In the genomic region with DNA sequence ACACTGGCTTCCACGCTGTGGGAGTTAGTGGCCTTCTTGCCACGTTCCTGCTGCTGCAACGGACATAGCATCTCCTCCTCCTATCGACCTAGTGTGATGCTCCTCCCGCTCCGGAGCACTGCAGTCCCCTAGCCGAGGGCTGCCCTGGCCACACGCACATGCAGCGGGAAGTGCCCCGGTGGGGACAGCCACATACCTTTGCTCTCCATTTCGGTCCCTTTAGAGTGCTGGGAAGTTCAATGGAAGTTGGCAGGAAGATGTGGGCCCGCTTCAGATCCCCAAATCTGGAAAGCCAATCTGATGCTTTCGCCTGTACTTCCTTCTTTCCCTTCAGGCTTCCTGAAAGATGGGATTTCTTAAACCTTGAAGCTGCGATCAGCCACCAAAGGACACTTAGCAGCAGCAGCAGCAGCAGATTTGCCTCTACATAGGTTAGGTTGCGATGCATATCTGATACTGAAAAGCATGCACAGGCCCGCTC, we compare ENCODE assay signal across 9 mouse cellular contexts. TPM values are rescaled to one million over a fixed set of nuclear protein-coding genes. Genes with fewer than 3 reads are reported as not detected.
DNase-seq lines count a peak whose midpoint lies in the region; ATAC-seq and TF ChIP-seq lines count a peak whose summit lies in the region.
"Had no signal": no experiment of that assay in that cellular context is flagged by ENCODE, and none has a peak within 500 bp of the region (broad histone marks: within the 10 kb centered on the region; RNA-seq: fewer than 3 reads in every experiment).

Gene Fgf12, minus strand, starts transcription at position 431 of the 481 bp plus-strand sequence.

- H3K27me3 ChIP-seq in cerebellum, adult 2 months (ENCODE audit: control insufficient read depth, insufficient read depth, low read length): no peaks in the 10 kb centered on the region
- no peaks in the 10 kb centered on the region for H3K27me3 ChIP-seq in midbrain, embryonic 13.5 days

- peak; percentile 78 for ATAC-seq in midbrain, embryonic 13.5 days

- H3K4me3 ChIP-seq in cerebellum, adult 2 months (replicated peaks; ENCODE audit: insufficient read depth, low read depth, low read length): peak within 1 kb of the TSS; percentile 97
- peak within 1 kb of the TSS; percentile 58 for H3K4me3 ChIP-seq in midbrain, embryonic 13.5 days (replicated peaks)

- H3K27ac ChIP-seq in cerebellum, adult 2 months (ENCODE audit: insufficient read depth, low read length): peak within 1 kb of the TSS; percentile 75
- H3K27ac ChIP-seq in midbrain, embryonic 13.5 days: peak within 1 kb of the TSS; percentile 71

- peak; percentile 6 for DNase-seq in gastrocnemius, postnatal 10 days
- DNase-seq in gastrocnemius, adult 18-20 months (ENCODE audit: low spot score): no peak
- peak; percentile 72 to 80 for DNase-seq in cerebellum, adult 2 months
- DNase-seq in frontal cortex, postnatal 36 days (ENCODE audit: low spot score in 2 of 2): peak; percentile 49 to 52
- peak in 1 of 2 experiments; percentile 8 for DNase-seq in layer of hippocampus, adult 8-10 months (ENCODE audit: low spot score in 2 of 2)
- DNase-seq in spleen, postnatal 14 days (ENCODE audit: low spot score in 2 of 2): no peak
- no peak for DNase-seq in retina, embryonic 14.5 days (ENCODE audit: low spot score)

- 0 out of 2 replicates have a peak, but pooled peaks have one; percentile 27 for TF ChIP-seq POLR2A in cerebellum, adult 2 months (IDR thresholded peaks at IDR 0.05; ENCODE audit: borderline replicate concordance, insufficient read depth, low read length)

- under 1% methylated on average over 16 of the region's 16 CpGs for WGBS in cerebellum, adult 2 months
- under 1% methylated on average over 16 of the region's 16 CpGs for WGBS in midbrain, embryonic 13.5 days

- H3K9ac ChIP-seq in midbrain, embryonic 13.5 days (replicated peaks): peak within 1 kb of the TSS; percentile 67

- H3K4me2 ChIP-seq in midbrain, embryonic 13.5 days (replicated peaks): peak within 1 kb of the TSS; percentile 90

- H3K9me3 ChIP-seq in midbrain, embryonic 13.5 days: no peaks in the 10 kb centered on the region

- H3K36me3 ChIP-seq in midbrain, embryonic 13.5 days: no peaks in the 10 kb centered on the region

- TF ChIP-seq CTCF in cerebellum, adult 2 months (IDR thresholded peaks at IDR 0.05; ENCODE audit: borderline replicate concordance, insufficient read depth, low read depth, low read length): no peak

- H3K4me1 ChIP-seq in cerebellum, adult 2 months (ENCODE audit: control insufficient read depth, insufficient read depth, low read length): peaks cover 3% of the 10 kb centered on the region; the same call in 1 of the 2 replicates
- peaks cover 7% of the 10 kb centered on the region; the same call in 1 of the 2 replicates for H3K4me1 ChIP-seq in midbrain, embryonic 13.5 days (replicated peaks)

RNA-seq across cellular contexts. Expression of gene Fgf12, which starts in this region (rescaled TPM):
- total RNA-seq in gastrocnemius, postnatal 10 days (2021): 1 to 10 TPM in 1 of 2 experiments, under 1 TPM in 1; 0.52 to 2.1 TPM
- under 1 TPM in 1 of 2 experiments, not detected in 1; 0.07 TPM for total RNA-seq in gastrocnemius, adult 18-20 months (2021)
- polyA plus RNA-seq in cerebellum, adult 2 months (2012; rRNA removed): 116 and 125 TPM in 2 replicates
- 100 to 1,000 TPM; 152 to 164 (median 156) TPM for total RNA-seq in layer of hippocampus, adult 8-10 months (2022)
- 13.9 and 16.8 TPM in 2 replicates for polyA plus RNA-seq in midbrain, embryonic 13.5 days (2015; fragmentation: Nextera tagmentation; extraction: Ambion mirVana)
- polyA plus RNA-seq: C2C12 had no signal

Comparison
In these comparisons a context has a peak if more than half of its experiments do, and no peak if none do; other contexts are left out.
1. RNA of gene Fgf12 (total RNA-seq): 152 to 164 TPM in layer of hippocampus, adult 8-10 months; 0.52 to 2.1 TPM in gastrocnemius, postnatal 10 days and 0.07 TPM in gastrocnemius, adult 18-20 months; every median in the first group is over 10 times any median in the second.
2. DNase-seq: peak in gastrocnemius, postnatal 10 days (single experiment), cerebellum, adult 2 months (2 of 2) and frontal cortex, postnatal 36 days (2 of 2); none in gastrocnemius, adult 18-20 months (single experiment), spleen, postnatal 14 days (0 of 2) and retina, embryonic 14.5 days (single experiment).